Mouse (Mus musculus): ENCODE measurements around the gene Nop9. TPM values are rescaled to one million over a fixed set of nuclear protein-coding genes. Genes with fewer than 3 reads are reported as not detected.
A peak's percentile ranks its signal among the peaks of the same experiment; 100 is the strongest.

Gene Nop9
- polyA plus RNA-seq, 2 experiments from 2014 or later: 6.0 to 8.2 TPM

- no peak for ATAC-seq
Observed at GRCm38 (mm10) chr14:55777176-55777575, 31.7 kb downstream of the Nop9 start.

- no peak for ATAC-seq
Observed at GRCm38 (mm10) chr14:55777806-55778205, 32.3 kb downstream of the Nop9 start.

- ATAC-seq: no peak
Observed at GRCm38 (mm10) chr14:55778686-55779085, 33.2 kb downstream of the Nop9 start.

- ATAC-seq: no peak
Observed at GRCm38 (mm10) chr14:55779656-55780055, 34.2 kb downstream of the Nop9 start.

- no peak for ATAC-seq
Observed at GRCm38 (mm10) chr14:55780736-55781135, 35.2 kb downstream of the Nop9 start.

GRCm38 (mm10) chr14:55781310-55781709 lies 35.8 kb downstream of the Nop9 start:
- peak; percentile 52 for ATAC-seq

GRCm38 (mm10) chr14:55782361-55782960 lies 37.0 kb downstream of the Nop9 start:
- ATAC-seq: no peak

GRCm38 (mm10) chr14:55783171-55783957 lies 37.9 kb downstream of the Nop9 start:
- ATAC-seq: no peak

GRCm38 (mm10) chr14:55783958-55784235 lies 38.4 kb downstream of the Nop9 start, which contains the start of gene Adcy4:
Gene Adcy4 (minus strand): TSS chr14:55784095.
- ATAC-seq: no peak

- ATAC-seq: no peak
Observed at GRCm38 (mm10) chr14:55785195-55785594, 39.7 kb downstream of the Nop9 start.

- ATAC-seq: no peak
Observed at GRCm38 (mm10) chr14:55787731-55788130, 42.2 kb downstream of the Nop9 start.

GRCm38 (mm10) chr14:55788256-55789050 lies 43.0 kb downstream of the Nop9 start, which contains the start of gene Ripk3:
Gene Ripk3 (minus strand): TSS chr14:55788865.
- peak; percentile 95 for ATAC-seq

- no peak for ATAC-seq
Observed at GRCm38 (mm10) chr14:55793461-55793860, 48.0 kb downstream of the Nop9 start.

GRCm38 (mm10) chr14:55793946-55794345 lies 48.5 kb downstream of the Nop9 start:
- ATAC-seq: no peak

GRCm38 (mm10) chr14:55795380-55796163 lies 50.1 kb downstream of the Nop9 start:
- ATAC-seq: no peak

Other genes with a start within 250 kb of the Nop9 start
- gene Cpne6, start 235.2 kb upstream of the Nop9 start, polyA plus RNA-seq (2017; shearing (Covaris generic)): not detected
- gene Nrl, start 220.7 kb upstream of the Nop9 start, polyA plus RNA-seq (2017; shearing (Covaris generic)): under 1 TPM in 1 of 2 experiments, not detected in 1; 0.07 TPM
- gene Pck2, start 205.4 kb upstream of the Nop9 start, polyA plus RNA-seq (2017; shearing (Covaris generic)): 10 to 100 TPM; 23.6 to 33.4 TPM
- gene Dcaf11, start 185.7 kb upstream of the Nop9 start, polyA plus RNA-seq (2017; shearing (Covaris generic)): 10 to 100 TPM; 95.9 to 97.4 TPM
- gene A730061H03Rik, start 185.3 kb upstream of the Nop9 start, polyA plus RNA-seq (2017; shearing (Covaris generic)): not detected
- not detected for gene Fitm1, start 170.1 kb upstream of the Nop9 start, polyA plus RNA-seq (2017; shearing (Covaris generic))
- gene Psme1, start 167.6 kb upstream of the Nop9 start, polyA plus RNA-seq (2017; shearing (Covaris generic)): 100 to 1,000 TPM; 700 to 830 TPM
- gene Emc9, start 160.4 kb upstream of the Nop9 start, polyA plus RNA-seq (2017; shearing (Covaris generic)): 10 to 100 TPM; 25.2 to 28.6 TPM
- 100 to 1,000 TPM; 980 to 996 TPM for gene Psme2, start 154.6 kb upstream of the Nop9 start, polyA plus RNA-seq (2017; shearing (Covaris generic))
- 10 to 100 TPM; 32.6 to 33.3 TPM for gene Rnf31, start 154.0 kb upstream of the Nop9 start, polyA plus RNA-seq (2017; shearing (Covaris generic))
- gene Irf9, start 142.1 kb upstream of the Nop9 start, polyA plus RNA-seq (2017; shearing (Covaris generic)): 100 to 1,000 TPM; 129 to 164 TPM
- 1 to 10 TPM; 1.3 to 1.9 TPM for gene Rec8, start 127.7 kb upstream of the Nop9 start, polyA plus RNA-seq (2017; shearing (Covaris generic))
- 10 to 100 TPM; 29.2 to 30.6 TPM for gene Ipo4, start 109.7 kb upstream of the Nop9 start, polyA plus RNA-seq (2017; shearing (Covaris generic))
- gene Gm49378, start 107.8 kb upstream of the Nop9 start, polyA plus RNA-seq (2017; shearing (Covaris generic)): not detected
- gene Tm9sf1, start 101.9 kb upstream of the Nop9 start, polyA plus RNA-seq (2017; shearing (Covaris generic)): 10 to 100 TPM; 38.8 to 49.2 TPM
- gene Tssk4, start 95.5 kb upstream of the Nop9 start, polyA plus RNA-seq (2017; shearing (Covaris generic)): 1 to 10 TPM in 1 of 2 experiments, under 1 TPM in 1; 0.57 to 2.1 TPM
- 10 to 100 TPM; 87.8 to 88.5 TPM for gene Mdp1, start 85.2 kb upstream of the Nop9 start, polyA plus RNA-seq (2017; shearing (Covaris generic))
- gene Gmpr2, start 73.8 kb upstream of the Nop9 start, polyA plus RNA-seq (2017; shearing (Covaris generic)): 10 to 100 TPM; 23.7 to 25.9 TPM
- 100 to 1,000 TPM; 361 to 408 TPM for gene Nedd8, start 73.6 kb upstream of the Nop9 start, polyA plus RNA-seq (2017; shearing (Covaris generic))
- 10 to 100 TPM; 23.4 to 28.3 TPM for gene Tinf2, start 63.9 kb upstream of the Nop9 start, polyA plus RNA-seq (2017; shearing (Covaris generic))
- not detected for gene Tgm1, start 31.8 kb upstream of the Nop9 start, polyA plus RNA-seq (2017; shearing (Covaris generic))
- gene Rabggta, start 23.4 kb upstream of the Nop9 start, polyA plus RNA-seq (2017; shearing (Covaris generic)): 10 to 100 TPM; 53.3 to 60.8 TPM
- 10 to 100 TPM; 46.4 to 48.9 TPM for gene Dhrs1, start within 50 bp of the Nop9 start, polyA plus RNA-seq (2017; shearing (Covaris generic))
- not detected for gene Cideb, start 12.8 kb downstream of the Nop9 start, polyA plus RNA-seq (2017; shearing (Covaris generic))
- gene Ltb4r2, start 15.7 kb downstream of the Nop9 start, polyA plus RNA-seq (2017; shearing (Covaris generic)): under 1 TPM in 1 of 2 experiments, not detected in 1; 0.40 TPM
- gene Ltb4r1, start 20.3 kb downstream of the Nop9 start, polyA plus RNA-seq (2017; shearing (Covaris generic)): 1 to 10 TPM; 2.5 to 5.6 TPM
- gene Adcy4, start 38.4 kb downstream of the Nop9 start, polyA plus RNA-seq (2017; shearing (Covaris generic)): under 1 TPM in 1 of 2 experiments, not detected in 1; 0.08 TPM
- 10 to 100 TPM; 94.3 to 99.3 TPM for gene Ripk3, start 43.2 kb downstream of the Nop9 start, polyA plus RNA-seq (2017; shearing (Covaris generic))
- gene Nfatc4, start 77.5 kb downstream of the Nop9 start, polyA plus RNA-seq (2017; shearing (Covaris generic)): not detected
- gene Nynrin, start 108.3 kb downstream of the Nop9 start, polyA plus RNA-seq (2017; shearing (Covaris generic)): under 1 TPM in 1 of 2 experiments, not detected in 1; 0.08 TPM
- under 1 TPM in 1 of 2 experiments, not detected in 1; 0.24 TPM for gene Cbln3, start 138.7 kb downstream of the Nop9 start, polyA plus RNA-seq (2017; shearing (Covaris generic))
- gene Khnyn, start 139.3 kb downstream of the Nop9 start, polyA plus RNA-seq (2017; shearing (Covaris generic)): 10 to 100 TPM in 1 of 2 experiments, 1 to 10 TPM in 1; 9.9 to 11.6 TPM
- gene Sdr39u1, start 154.6 kb downstream of the Nop9 start, polyA plus RNA-seq (2017; shearing (Covaris generic)): 10 to 100 TPM; 66.2 to 86.2 TPM
- gene Cma1, start 199.0 kb downstream of the Nop9 start, polyA plus RNA-seq (2017; shearing (Covaris generic)): not detected
- not detected for gene Cma2, start 205.3 kb downstream of the Nop9 start, polyA plus RNA-seq (2017; shearing (Covaris generic))

Data from activated CD4-positive, CD25-positive, alpha-beta regulatory T cell, adult 4 months (primary cell).